Mouse (Mus musculus) T-cell, adult 2 months (primary cell): ENCODE measurements around the gene Btg2.

Experiments
- DNase-seq: peaks from one replicate; pipeline ENCODE4 v3.0.0; 2022; ENCODE audit warnings: low spot score

The Btg2 gene

GRCm38 (mm10) chr1:134078802-134079476, at the start of gene Btg2:
Btg2 (minus strand) TSS chr1:134079120.
- peak; percentile 95 for DNase-seq

GRCm38 (mm10) chr1:134122195-134122594, 43.3 kb upstream of the Btg2 start:
- peak; percentile 14 for DNase-seq

DNA sequence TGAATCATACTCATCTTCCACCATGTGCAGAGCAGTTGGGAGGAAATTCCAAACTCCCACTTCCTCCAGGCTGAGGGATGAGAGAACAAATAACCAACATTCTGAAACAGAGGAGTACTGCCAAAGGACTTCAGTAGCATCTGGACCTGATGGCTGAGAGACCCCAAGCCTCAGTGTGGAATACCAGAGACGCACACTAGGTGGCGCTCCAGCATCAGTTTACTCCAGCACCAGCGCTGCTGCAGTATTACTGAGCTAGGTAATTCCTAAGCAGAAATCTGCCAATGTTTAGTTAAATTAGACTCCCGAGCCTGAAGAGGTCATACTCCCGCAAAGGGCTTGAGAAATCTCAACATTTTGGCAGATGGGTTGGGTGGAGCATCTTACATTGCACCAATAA, 41.3 kb upstream of the Btg2 start:
- DNase-seq, result peak; percentile 60

DNA sequence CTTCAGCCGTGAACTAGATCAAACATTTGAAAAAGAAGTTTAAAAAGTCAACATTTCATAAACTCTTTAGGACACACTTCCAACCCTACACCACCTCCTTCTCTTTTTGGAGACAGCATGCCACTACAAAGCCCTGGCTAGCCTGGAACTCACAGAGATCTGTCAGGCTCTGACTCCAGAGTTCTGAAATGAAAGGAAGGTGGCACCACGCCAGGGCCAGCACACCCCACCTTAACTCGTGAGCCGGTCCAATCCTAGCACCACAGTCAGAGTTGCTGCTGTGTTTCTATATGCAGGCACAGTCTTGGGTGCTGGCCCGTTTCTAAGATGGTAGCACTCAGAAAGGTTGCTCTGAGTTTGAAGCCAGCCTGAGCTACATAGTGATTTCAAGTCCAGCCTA, 38.2 kb upstream of the Btg2 start:
- DNase-seq, result no peak

DNA sequence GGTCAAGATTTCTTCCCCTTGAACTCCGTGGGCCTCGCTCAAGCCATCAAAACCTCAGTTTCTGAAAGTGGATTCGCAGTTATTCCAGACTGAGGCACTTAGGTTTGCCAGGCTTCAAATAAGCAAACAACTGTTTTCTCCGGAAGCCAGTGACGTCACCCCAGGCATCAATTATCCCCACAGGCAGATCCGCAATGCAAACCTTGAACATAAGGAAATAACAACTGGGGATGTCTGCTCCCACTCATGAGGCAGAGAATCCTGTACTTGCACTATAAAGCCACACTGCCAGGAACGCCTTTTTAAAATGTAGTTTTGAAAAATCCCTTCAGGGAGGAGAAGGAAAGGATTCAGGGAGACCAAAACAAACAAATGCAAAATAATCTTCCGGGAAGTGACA, 36.5 kb upstream of the Btg2 start:
- no peak for DNase-seq

GRCm38 (mm10) chr1:134114730-134115129, 35.8 kb upstream of the Btg2 start:
- DNase-seq, result no peak

- DNase-seq, result no peak
Measured at GRCm38 (mm10) chr1:134114018-134114417, 35.1 kb upstream of the Btg2 start.

GRCm38 (mm10) chr1:134113560-134113959, 34.6 kb upstream of the Btg2 start:
- DNase-seq, result no peak

DNA sequence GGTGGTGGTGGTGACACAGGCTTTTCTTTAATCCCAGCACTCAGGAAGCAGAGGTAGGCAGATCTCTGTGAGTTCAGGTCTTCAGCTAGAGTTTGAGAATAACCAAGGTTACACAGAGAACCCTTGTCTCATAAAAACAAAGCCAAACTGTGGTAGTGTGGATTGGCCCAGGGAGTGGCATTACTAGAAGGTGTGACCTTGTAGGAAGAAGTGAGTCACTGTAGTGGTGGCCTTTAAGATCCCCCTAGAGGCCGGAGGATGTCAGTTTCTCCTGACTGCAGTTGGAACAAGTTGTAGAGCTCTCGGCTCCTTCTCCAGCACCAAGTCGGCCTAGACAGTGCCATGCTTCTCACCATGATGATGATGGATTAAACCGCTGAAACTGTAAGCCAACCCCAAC, 32.1 kb upstream of the Btg2 start, which contains the start of gene Chit1:
Chit1 (plus strand) TSS at position 264 of the 400 bp plus-strand sequence.
- DNase-seq, result no peak

GRCm38 (mm10) chr1:134110449-134110848, 31.5 kb upstream of the Btg2 start:
- no peak for DNase-seq

DNA sequence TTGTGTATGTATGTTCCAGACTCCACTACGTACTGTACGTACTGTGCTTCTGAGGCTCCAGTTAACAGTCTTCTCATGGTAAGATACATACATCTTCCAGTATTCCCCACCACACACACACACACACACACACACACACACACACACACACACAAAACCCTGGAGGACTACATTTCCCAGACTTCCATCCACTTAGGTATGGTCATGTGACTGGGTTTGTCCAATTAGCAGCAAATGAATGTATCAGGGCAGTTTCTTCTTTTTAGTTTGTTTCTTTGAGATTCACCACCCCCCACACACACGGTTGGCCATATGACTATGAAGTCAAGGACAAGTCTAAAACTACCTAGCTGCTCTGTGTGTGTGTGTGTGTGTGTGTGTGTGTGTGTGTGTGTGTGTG, 31.1 kb upstream of the Btg2 start:
- no peak for DNase-seq

DNA sequence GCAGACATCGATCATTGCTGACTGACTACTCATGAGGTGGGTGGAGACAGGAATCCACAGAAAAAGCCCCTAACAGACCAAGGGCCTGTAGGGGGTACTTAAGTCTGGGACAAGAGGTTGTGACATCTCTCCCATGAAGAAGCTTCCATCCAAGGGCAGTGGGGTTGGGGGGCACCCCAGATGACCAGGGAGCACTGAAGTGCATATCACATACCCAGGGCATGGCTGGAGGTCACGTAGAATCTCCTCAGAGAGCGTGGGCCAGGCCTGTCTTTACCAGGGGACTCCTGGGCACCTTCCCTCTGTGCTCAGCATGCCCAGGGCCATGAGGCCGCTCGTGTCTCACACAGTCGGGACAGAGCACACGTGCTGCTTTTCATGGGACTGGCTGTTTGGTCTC, 28.9 kb upstream of the Btg2 start:
- DNase-seq, result no peak

- DNase-seq, result peak; percentile 76
Measured at GRCm38 (mm10) chr1:134106719-134107118, 27.8 kb upstream of the Btg2 start.

DNA sequence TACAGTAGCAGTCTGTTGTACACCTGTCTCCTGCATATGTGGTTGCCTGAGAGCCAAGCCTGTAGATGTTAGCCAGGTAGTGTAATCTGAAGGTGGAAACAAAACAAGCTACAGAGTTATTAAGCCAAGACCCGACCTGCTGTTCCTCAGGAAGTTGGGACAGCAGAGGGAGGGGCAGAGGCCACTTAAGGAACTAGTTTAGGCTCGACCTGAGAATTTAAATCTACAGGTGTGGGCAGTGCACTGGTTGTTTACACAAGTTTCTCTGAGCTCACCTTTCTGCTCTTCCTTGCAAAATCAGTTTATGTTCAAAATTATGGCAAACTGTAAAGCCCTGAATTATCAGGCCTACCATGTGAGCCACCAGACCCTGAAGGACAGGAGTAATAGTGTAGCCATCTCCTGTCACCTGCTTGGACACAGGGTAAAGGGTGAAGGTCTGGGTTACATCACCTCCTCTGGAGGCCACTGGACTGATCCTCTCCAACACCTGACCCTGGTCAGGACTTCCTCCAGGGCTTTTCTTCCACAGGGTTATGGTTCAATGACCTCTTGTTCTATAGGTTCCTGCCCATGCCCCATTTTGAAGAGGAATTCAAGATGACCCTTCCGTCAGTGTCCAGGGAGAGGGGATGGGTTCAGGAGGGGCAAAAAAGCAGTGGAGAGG, 27.0 kb upstream of the Btg2 start:
- DNase-seq, result no peak

- no peak for DNase-seq
Measured at GRCm38 (mm10) chr1:134105043-134105763, 26.3 kb upstream of the Btg2 start.

DNA sequence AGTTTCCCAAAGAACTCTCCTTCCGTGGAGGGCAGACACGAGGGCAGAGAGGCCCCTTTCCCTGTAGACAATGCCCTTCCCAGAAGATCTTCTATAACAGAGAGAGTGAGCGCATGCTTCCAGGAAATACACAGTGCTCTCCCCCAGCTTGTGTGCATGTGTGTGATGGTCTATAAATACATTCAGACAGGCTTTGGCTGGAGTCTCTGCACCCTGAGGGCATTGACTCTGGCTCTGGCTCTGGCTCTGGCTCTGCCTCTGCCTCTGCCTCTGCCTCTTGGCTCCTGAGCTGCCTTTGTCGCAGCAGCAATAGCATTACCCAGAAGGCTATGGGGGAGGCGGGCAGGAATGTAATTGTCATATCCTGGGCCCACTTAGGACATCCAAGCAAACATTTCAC, 24.9 kb upstream of the Btg2 start:
- no peak for DNase-seq

GRCm38 (mm10) chr1:134101593-134101992, 22.7 kb upstream of the Btg2 start:
- no peak for DNase-seq

GRCm38 (mm10) chr1:134100928-134101327, 22.0 kb upstream of the Btg2 start:
- DNase-seq, result no peak

DNA sequence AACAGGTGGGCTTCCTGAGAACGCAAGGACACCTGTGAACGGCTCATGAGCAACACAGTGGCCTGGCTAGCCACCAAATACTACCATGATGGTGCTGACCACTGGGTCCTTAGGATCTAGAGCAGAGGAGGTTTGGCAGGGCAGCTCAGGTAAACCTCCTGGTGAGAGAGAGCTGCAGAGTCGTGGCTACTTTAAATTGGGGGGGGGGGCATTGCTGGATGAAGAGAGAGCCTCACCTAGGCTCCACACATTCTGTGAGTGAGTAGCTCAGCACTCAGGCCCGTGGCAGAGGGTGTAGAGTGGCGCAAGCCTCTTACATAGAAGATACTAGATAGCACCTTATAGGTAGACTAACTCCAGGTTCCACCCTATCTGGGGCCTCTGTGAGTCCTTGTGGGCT, 21.5 kb upstream of the Btg2 start:
- no peak for DNase-seq

DNA sequence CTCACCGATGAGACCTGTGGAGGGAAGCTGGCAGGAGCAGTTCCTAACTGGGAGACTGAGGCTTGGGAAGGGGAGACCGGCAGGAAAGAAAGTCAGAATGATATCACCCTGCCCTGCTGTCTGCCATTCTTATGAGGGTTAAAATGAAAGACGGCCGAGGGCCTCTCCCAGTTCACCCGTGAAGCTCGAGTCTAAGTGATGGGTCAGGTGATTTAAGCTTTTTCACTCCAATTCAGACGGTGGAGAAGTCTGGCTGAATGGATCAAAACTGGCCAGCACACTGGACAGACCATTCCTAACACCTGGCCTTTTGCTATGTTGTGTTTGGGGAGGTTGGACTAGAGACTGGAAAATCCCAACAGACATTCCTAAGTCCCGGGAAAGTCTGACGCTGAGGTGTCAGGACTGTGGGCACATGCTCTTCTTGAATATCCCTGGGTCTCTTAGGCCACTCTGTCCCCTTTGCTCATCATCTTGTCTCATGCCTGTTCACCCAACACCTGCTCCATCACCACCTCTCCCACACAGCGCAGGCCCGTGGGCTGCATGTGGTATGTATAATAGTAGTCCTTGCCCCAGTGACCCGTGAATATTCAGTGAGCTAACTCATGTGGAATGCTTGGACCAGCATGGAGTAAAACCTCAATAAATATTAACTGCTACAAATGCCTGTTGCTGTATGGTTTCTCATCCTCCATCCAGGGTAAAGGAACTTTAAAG, 20.8 kb upstream of the Btg2 start:
- DNase-seq, result no peak

DNA sequence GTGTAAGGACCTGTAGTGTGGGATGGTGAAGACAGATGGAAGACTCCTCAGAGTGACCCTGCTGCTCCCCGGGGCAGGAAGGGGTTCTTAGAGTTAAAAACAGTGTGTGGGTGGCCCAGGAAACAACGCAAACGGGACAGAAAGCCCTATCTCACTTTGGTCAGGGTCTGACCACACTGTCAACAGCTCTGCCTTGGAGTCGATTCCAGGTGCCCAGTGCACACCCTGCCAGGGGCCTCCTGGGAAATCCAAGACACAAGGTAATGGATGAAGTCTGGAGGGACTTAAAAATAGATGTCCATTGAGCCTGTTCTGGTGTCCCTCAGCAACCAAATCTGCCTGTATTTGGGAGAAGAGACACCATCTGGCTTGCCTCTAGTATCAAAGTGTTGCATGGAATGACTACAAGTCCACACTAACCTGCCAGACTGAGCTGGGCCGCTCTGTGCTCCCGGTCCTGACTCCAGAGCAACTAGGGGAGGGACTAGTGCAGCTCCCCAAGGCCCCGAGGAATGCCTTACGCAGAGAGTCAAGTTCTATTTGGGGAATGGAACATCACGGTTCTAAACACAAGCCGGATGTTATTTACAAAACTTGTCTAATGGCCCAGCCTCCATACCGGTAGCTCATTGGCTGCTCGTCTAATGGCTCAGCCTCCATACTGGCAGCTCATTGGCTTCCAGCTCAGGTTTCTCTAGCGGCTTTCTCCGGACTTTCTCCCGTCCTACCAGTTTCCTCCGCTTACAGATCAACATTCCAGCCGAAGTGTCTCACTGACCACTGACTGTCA, 20.0 kb upstream of the Btg2 start:
- peak; percentile 60 for DNase-seq
